Mouse (Mus musculus) heart, embryonic 15.5 days (tissue): Measurements from ENCODE around the gene Lca5. TPM values are rescaled to one million over a fixed set of nuclear protein-coding genes. Genes with fewer than 3 reads are reported as not detected.

Experiments
- ATAC-seq: fragments of 200-750 bp; cut with Nextera tagmentation; replicated peaks from 2 replicates; pipeline ENCODE4 v1.8.0; 2017; ENCODE audit warnings: low read depth, moderate TSS enrichment; ENCODE audit not compliant: insufficient number of reproducible peaks, insufficient read depth, low FRiP score
- H3K27ac ChIP-seq: fragments of 300-500 bp; sonication (generic); 2 replicates; pipeline ENCODE4 v1.5.1; 2015; ENCODE audit warnings: mild to moderate bottlenecking, inconsistent platforms
- H3K27me3 ChIP-seq: fragments of 300-500 bp; sonication (generic); 2 replicates; pipeline ENCODE4 v1.6.1; 2015; ENCODE audit warnings: inconsistent platforms
- H3K36me3 ChIP-seq: fragments of 300-500 bp; sonication (generic); 2 replicates; pipeline ENCODE4 v1.6.1; 2015; ENCODE audit warnings: mild to moderate bottlenecking, inconsistent platforms
- H3K4me1 ChIP-seq: fragments of 300-500 bp; sonication (generic); replicated peaks from 2 replicates; pipeline ENCODE4 v1.6.1; 2015; ENCODE audit warnings: inconsistent platforms
- H3K4me2 ChIP-seq: fragments of 300-500 bp; sonication (generic); 2 replicates; pipeline ENCODE4 v1.6.1; 2015; ENCODE audit warnings: inconsistent platforms, mild to moderate bottlenecking, moderate library complexity
- H3K4me3 ChIP-seq: fragments of 300-500 bp; sonication (generic); 2 replicates; pipeline ENCODE4 v1.5.1; 2015; ENCODE audit warnings: mild to moderate bottlenecking, inconsistent platforms
- H3K9ac ChIP-seq: fragments of 300-500 bp; sonication (generic); 2 replicates; pipeline ENCODE4 v1.6.1; 2015; ENCODE audit warnings: mild to moderate bottlenecking, inconsistent platforms
- H3K9me3 ChIP-seq: fragments of 300-500 bp; sonication (generic); replicated peaks from 2 replicates; pipeline ENCODE4 v1.6.1; 2016; ENCODE audit warnings: inconsistent platforms
- WGBS: fragments of 180-500 bp; shearing (Covaris S2); methylation state at CpG from one replicate; pipeline ENCODE4 v1.1.7; 2015; ENCODE audit warnings: mixed read lengths; 5-methylcytosine and 5-hydroxymethylcytosine counted together
- polyA plus RNA-seq: library from polyadenylated mRNA; unstranded; fragments of >200 nt; fragmentation: Nextera tagmentation; extraction: Ambion mirVana; gene quantifications from 2 replicates; pipeline ENCODE4 v1.2.1, GENCODE M21; 2015

The Lca5 gene
- polyA plus RNA-seq, 1 experiment from 2014 or later = 10.0 TPM

DNA sequence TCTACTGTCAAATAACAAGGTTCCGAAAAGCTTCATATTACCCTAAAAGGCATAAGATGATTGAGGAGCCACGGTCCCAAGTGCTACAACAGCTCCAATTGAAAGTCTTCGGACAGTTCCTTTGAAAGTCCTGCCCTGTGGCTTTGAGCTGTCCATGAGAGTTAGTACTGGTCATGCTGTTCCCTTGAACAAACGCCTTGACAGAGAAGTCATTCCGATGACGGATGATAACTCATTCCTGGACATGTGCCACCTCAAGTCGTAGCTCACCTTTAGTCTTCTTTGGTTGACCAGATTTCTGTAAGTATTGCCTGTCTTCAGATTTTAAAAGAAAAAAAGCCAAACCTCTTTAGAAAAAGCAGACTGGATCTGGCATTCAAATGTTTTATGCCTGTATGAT, 87.6 kb downstream of the Lca5 start:
- Histone ChIP-seq H3K27me3 (no peaks in the 10 kb centered on the region), H3K4me3 (no peak overlapping the region), H3K4me2 (no peak overlapping the region), H3K4me1 (peaks cover 19% of the 10 kb centered on the region), H3K9me3 (no peaks in the 10 kb centered on the region), H3K36me3 (no peaks in the 10 kb centered on the region), H3K27ac (no peak overlapping the region), H3K9ac (no peak overlapping the region)
- WGBS = 71% methylated on average over 7 of the region's 7 CpGs
- no peak for ATAC-seq

DNA sequence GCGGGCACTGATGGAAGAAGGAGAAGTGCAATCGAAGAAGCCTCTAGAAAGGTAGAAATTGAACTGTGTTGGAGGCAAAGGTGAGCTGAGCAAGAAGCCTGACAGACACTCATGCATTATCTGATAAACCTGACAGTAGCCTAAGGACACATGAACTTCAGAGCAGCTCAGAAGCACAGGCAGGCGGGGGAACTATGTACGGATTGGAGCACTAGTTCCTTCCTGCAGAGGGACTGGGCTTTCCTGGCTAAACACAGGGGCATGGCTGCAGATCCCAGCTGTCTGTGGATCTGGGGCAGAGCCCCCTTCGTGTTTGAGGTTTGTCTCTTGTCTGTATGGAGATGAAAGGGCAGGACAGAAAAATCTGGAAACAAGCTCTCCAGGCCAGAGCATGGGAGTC, 89.8 kb downstream of the Lca5 start:
- no peak for ATAC-seq
- WGBS = 50% methylated on average over 5 of the region's 5 CpGs
- Histone ChIP-seq H3K9ac (no peak overlapping the region), H3K4me1 (peaks cover 19% of the 10 kb centered on the region), H3K4me3 (no peak overlapping the region), H3K27me3 (no peaks in the 10 kb centered on the region), H3K36me3 (no peaks in the 10 kb centered on the region), H3K9me3 (no peaks in the 10 kb centered on the region), H3K27ac (no peak overlapping the region), H3K4me2 (no peak overlapping the region)

DNA sequence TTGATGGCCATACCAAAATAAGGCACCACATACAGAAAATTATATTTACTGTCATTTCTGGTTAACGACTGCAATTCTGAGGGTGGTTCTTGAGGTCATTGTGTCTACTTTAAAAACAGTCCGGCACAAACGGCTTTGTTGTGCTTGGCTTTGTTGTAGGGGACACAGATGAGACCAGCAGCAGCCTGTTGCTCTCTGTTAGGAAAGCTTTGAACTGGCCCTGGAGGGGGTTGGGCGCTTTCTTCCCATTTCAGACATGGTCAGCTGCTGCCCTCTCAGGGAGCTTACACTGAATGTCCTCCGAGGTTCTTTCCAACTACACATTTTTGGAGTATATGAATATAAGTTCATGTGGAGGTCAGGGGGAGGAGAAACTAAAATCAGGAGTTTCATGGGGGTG, 90.3 kb downstream of the Lca5 start:
- peak; percentile 64; the same call in 1 of the 2 replicates for ATAC-seq
- H3K4me3 ChIP-seq = no peak overlapping the region
- no peaks in the 10 kb centered on the region for H3K36me3 ChIP-seq
- no peak overlapping the region for H3K4me2 ChIP-seq
- H3K9me3 ChIP-seq = no peaks in the 10 kb centered on the region
- H3K4me1 ChIP-seq = peaks cover 19% of the 10 kb centered on the region
- H3K27ac ChIP-seq = no peak overlapping the region
- no peaks in the 10 kb centered on the region for H3K27me3 ChIP-seq
- no peak overlapping the region for H3K9ac ChIP-seq
- WGBS = 28% methylated on average over 5 of the region's 5 CpGs

DNA sequence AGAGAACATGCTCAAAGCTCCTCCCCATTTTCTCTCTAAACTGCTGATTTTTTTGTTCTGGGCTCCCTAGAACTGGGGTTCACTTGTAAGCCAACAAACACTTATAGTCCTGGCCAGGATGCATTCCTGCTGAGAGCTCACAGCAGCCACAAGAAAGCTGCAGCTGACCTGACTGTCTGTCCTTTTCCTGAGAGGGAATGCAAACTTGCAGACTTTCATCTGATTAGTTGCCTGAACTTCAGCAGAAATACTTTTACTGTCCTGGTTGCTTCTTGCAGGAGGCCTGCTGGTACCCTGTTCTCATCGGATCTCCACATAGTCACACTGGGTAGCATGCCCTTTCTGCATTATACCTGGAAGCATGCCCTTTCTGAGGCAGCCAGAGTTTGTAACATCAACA, 91.0 kb downstream of the Lca5 start:
- no peaks in the 10 kb centered on the region for H3K27me3 ChIP-seq
- H3K27ac ChIP-seq = peak overlapping the region; percentile 54
- H3K9ac ChIP-seq = no peak overlapping the region
- no peaks in the 10 kb centered on the region for H3K9me3 ChIP-seq
- 12% methylated on average over 1 of the region's 1 CpGs for WGBS
- peaks cover 19% of the 10 kb centered on the region for H3K4me1 ChIP-seq
- no peak for ATAC-seq
- no peak overlapping the region for H3K4me2 ChIP-seq
- H3K36me3 ChIP-seq = no peaks in the 10 kb centered on the region
- H3K4me3 ChIP-seq = no peak overlapping the region

DNA sequence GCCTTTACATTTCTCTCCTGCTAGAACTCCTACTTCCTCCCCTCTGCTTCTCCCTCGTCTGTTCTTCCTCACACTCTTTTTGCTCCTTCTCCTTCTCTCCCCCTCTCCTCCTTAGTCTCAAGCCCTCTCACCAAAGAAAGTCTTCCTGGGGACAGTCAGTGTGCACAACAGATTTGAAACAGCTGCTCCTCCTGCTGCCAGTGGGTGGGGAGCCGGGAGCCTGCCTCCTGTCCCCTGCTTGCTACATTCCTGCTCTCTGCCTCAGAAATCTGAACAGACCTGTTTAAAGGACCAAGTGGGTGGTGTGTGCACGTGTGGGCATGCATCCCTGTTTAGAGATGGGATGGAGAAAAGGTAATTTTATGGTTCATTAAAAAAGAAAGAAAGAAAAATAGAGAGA, 91.4 kb downstream of the Lca5 start:
- no peaks in the 10 kb centered on the region for H3K9me3 ChIP-seq
- H3K27me3 ChIP-seq = no peaks in the 10 kb centered on the region
- WGBS = 25% methylated on average over 3 of the region's 3 CpGs
- H3K9ac ChIP-seq = no peak overlapping the region
- ATAC-seq = no peak
- H3K4me2 ChIP-seq = no peak overlapping the region
- H3K27ac ChIP-seq = peak overlapping the region; percentile 54; the same call in 1 of the 2 replicates
- H3K4me3 ChIP-seq = no peak overlapping the region
- H3K4me1 ChIP-seq = peaks cover 19% of the 10 kb centered on the region
- no peaks in the 10 kb centered on the region for H3K36me3 ChIP-seq

DNA sequence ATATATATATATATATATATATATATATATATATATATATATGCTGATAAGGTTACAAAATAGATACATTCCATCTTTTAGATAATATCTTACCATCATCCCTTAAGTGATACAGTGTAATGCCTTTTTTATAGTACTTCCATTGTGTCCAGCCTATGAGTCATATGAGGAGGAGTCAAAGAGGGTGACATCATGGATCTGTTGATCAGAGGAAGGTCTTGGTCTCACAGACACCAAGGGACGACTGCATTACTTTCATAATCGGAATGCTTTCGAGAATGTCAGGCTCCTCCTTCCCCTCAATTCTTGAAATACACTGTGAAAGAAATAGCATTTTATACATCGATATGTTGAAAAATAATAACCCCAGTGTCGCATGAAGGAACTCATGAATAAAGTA, 93.4 kb downstream of the Lca5 start:
- no peaks in the 10 kb centered on the region for H3K9me3 ChIP-seq
- no peak overlapping the region for H3K9ac ChIP-seq
- peaks cover 19% of the 10 kb centered on the region for H3K4me1 ChIP-seq
- WGBS = 76% methylated on average over 5 of the region's 5 CpGs
- no peak overlapping the region for H3K4me3 ChIP-seq
- no peaks in the 10 kb centered on the region for H3K36me3 ChIP-seq
- H3K27me3 ChIP-seq = no peaks in the 10 kb centered on the region
- H3K27ac ChIP-seq = no peak overlapping the region
- H3K4me2 ChIP-seq = no peak overlapping the region
- ATAC-seq = no peak

DNA sequence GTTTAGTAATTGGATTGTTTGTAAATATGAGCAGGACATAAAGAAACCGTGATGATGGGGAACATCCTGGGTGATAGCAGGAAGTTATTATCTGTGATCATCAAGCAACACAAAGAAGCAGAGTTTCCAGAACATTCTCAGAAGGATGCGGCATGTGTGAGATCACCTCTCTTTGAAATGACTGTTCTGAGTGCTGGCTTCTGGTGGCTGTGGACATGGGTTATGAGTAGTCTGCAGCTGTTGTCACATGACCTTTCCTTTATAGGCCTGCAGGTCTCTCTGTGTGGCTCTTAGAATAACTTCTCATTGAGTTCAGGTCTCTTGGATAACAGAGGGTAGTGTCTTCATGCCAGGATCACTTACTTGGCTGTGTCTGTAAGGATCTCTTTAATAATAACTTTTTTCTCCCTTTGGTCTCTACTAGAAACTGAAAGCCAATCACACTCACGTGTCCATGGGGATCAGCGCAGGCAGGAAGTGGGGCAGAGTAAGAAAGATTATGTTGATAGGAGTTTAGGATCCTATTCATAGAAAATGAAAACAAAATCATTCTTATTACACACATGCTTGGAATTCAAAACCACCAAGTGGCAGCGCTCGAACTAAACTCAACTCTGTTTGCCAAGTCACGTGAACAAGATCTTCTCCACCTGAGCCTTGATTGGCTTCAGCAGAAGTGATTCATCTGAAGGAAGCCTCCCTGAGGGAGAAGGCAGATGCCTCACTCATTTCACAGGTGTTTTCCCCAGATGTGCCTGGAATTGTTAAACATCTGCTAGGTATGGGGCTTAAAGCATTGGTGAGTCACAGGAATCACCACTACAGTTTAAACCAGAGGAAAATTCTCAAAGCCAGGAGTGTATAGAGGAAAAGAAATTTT, 98.2 kb downstream of the Lca5 start:
- 78% methylated on average over 7 of the region's 7 CpGs for WGBS
- no peak for ATAC-seq
- Histone ChIP-seq H3K9ac (no peak overlapping the region), H3K4me1 (no peaks in the 10 kb centered on the region), H3K27ac (no peak overlapping the region), H3K9me3 (no peaks in the 10 kb centered on the region), H3K4me3 (no peak overlapping the region), H3K36me3 (no peaks in the 10 kb centered on the region), H3K27me3 (no peaks in the 10 kb centered on the region), H3K4me2 (no peak overlapping the region)

Other genes with a start within 250 kb of the Lca5 start
- gene Sh3bgrl2, start 107.2 kb upstream of the Lca5 start, polyA plus RNA-seq = 11.1 and 11.9 TPM in 2 replicates